Mouse (Mus musculus) kidney, embryonic 16.5 days (tissue): ENCODE data around the gene Tmed1. TPM values are rescaled to one million over a fixed set of nuclear protein-coding genes. Genes with fewer than 3 reads are reported as not detected.
"Not testable (repeated sequence)": the region's sequence is repeated elsewhere in the genome, so short reads cannot be mapped to it uniquely, and the experiment has no call there.

Experiments used
- ATAC-seq: fragments of 200-750 bp; cut with Nextera tagmentation; 2 replicates; pipeline ENCODE4 v1.8.0; 2017; ENCODE audit warnings: moderate TSS enrichment; ENCODE audit not compliant: low FRiP score, low TSS enrichment
- H3K27ac ChIP-seq: fragments of 300-500 bp; sonication (generic); 2 replicates; pipeline ENCODE4 v1.5.1; 2014; ENCODE audit warnings: low read length
- H3K27me3 ChIP-seq: fragments of 300-500 bp; sonication (generic); 2 replicates; pipeline ENCODE4 v1.6.1; 2014; ENCODE audit warnings: low read length, control low read depth, mixed read lengths; ENCODE audit not compliant: insufficient read depth
- H3K36me3 ChIP-seq: fragments of 300-500 bp; sonication (generic); 2 replicates; pipeline ENCODE4 v1.6.1; 2014; ENCODE audit warnings: low read length, control low read depth, mixed read lengths; ENCODE audit not compliant: insufficient read depth
- H3K4me1 ChIP-seq: fragments of 300-500 bp; sonication (generic); 2 replicates; pipeline ENCODE4 v1.6.1; 2014; ENCODE audit warnings: low read length, control low read depth, mixed read lengths; ENCODE audit not compliant: insufficient read depth
- H3K4me2 ChIP-seq: fragments of 300-500 bp; sonication (generic); replicated peaks from 2 replicates; pipeline ENCODE4 v1.6.1; 2014; ENCODE audit warnings: low read depth, low read length
- H3K4me3 ChIP-seq: fragments of 300-500 bp; sonication (generic); 2 replicates; pipeline ENCODE4 v1.5.1; 2014; ENCODE audit warnings: mild to moderate bottlenecking, low read length
- H3K9ac ChIP-seq: fragments of 300-500 bp; sonication (generic); replicated peaks from 2 replicates; pipeline ENCODE4 v1.6.1; 2014; ENCODE audit warnings: low read length
- H3K9me3 ChIP-seq: fragments of 300-500 bp; sonication (generic); 2 replicates; pipeline ENCODE4 v1.6.1; 2016; ENCODE audit warnings: low read length, control low read depth
- WGBS: fragments of 180-500 bp; shearing (Covaris S2); extraction: QIAGEN DNeasy Blood & Tissue Kit; methylation state at CpG from one replicate; pipeline ENCODE4 v1.1.7; 2014; 5-methylcytosine and 5-hydroxymethylcytosine counted together
- polyA plus RNA-seq: library from polyadenylated mRNA; unstranded; fragments of >200 nt; fragmentation: Nextera tagmentation; extraction: Ambion mirVana; gene quantifications from 2 replicates; pipeline ENCODE4 v1.2.1, GENCODE M21; 2015

The Tmed1 gene
- polyA plus RNA-seq, 1 experiment from 2014 or later: 151 TPM

- Histone ChIP-seq H3K4me1 (no peaks in the 10 kb centered on the region), H3K36me3 (peaks cover 9% of the 10 kb centered on the region; the same call in 1 of the 2 replicates), H3K9ac (no peak overlapping the region), H3K4me2 (no peak overlapping the region), H3K9me3 (no peaks in the 10 kb centered on the region), H3K4me3 (no peak overlapping the region), H3K27me3 (no peaks in the 10 kb centered on the region), H3K27ac (no peak overlapping the region)
- no peak for ATAC-seq
- WGBS: 93% methylated on average over 9 of the region's 9 CpGs
These were observed 19.4 kb downstream of the Tmed1 start for GRCm38 (mm10) chr9:21490696-21491095.

- not testable (repeated sequence) for H3K4me1 ChIP-seq, H3K4me3 ChIP-seq, H3K27ac ChIP-seq, ATAC-seq, H3K9me3 ChIP-seq, H3K9ac ChIP-seq, H3K4me2 ChIP-seq, H3K27me3 ChIP-seq
- peaks cover 18% of the 10 kb centered on the region; the same call in 1 of the 2 replicates for H3K36me3 ChIP-seq
- WGBS: 96% methylated on average over 1 of the region's 2 CpGs
These were observed 21.8 kb downstream of the Tmed1 start for GRCm38 (mm10) chr9:21488246-21488645.

DNA sequence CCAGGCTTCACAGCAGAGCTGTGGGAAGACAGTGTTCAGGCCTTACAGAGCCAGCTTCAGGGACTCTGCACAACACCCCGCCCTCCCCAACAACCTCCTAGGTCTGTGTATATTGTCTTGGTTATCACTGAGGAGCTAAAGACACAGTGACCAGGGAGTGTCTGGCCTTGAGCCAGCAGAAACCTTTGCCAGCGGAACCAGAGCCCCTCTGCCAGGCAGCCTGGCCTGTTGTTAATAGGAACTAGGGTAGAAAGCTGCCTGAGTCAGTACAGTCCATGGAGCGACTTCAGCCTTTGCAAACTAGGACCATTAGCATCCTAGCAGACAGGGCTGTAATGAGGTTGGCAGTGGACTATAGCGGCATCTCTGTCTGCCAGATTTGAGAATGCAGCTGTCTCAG lies 26.0 kb downstream of the Tmed1 start:
- H3K4me1 ChIP-seq: no peaks in the 10 kb centered on the region
- peaks cover 33% of the 10 kb centered on the region for H3K36me3 ChIP-seq
- H3K9me3 ChIP-seq: no peaks in the 10 kb centered on the region
- H3K27ac ChIP-seq: no peak overlapping the region
- 90% methylated on average over 4 of the region's 4 CpGs for WGBS
- H3K9ac ChIP-seq: no peak overlapping the region
- H3K4me3 ChIP-seq: no peak overlapping the region
- no peak for ATAC-seq
- no peaks in the 10 kb centered on the region for H3K27me3 ChIP-seq
- H3K4me2 ChIP-seq: no peak overlapping the region

- Histone ChIP-seq H3K4me1 (no peaks in the 10 kb centered on the region), H3K9me3 (peaks cover 5% of the 10 kb centered on the region; the same call in 1 of the 2 replicates), H3K36me3 (peaks cover 70% of the 10 kb centered on the region), H3K27me3 (no peaks in the 10 kb centered on the region), H3K27ac (no peak overlapping the region), H3K4me3 (no peak overlapping the region), H3K9ac (no peak overlapping the region), H3K4me2 (no peak overlapping the region)
- 97% methylated on average over 6 of the region's 6 CpGs for whole genome bisulfite sequencing
- ATAC-seq: no peak
These were observed 32.3 kb downstream of the Tmed1 start for GRCm38 (mm10) chr9:21477707-21478106.

DNA sequence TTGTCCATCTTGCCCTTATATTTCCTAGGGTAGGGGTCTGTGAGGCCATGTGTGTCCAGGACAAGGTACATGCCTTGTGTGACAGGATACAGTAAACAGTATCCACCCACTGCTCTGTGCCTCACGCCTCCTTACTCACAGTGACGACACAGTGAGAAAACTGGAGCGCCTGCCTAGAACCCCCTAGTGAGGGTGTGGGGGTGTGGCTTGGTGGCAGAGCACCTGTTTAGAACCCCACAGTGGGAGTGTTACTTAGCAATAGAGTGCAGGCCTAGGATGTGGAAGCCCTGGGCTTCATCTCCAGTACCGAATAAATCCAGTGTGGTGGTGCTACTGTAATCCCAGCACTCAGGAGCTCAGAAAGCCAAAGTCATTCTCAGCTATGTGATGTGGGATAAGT lies 37.1 kb downstream of the Tmed1 start:
- WGBS: 81% methylated on average over 4 of the region's 4 CpGs
- H3K4me1 ChIP-seq: no peaks in the 10 kb centered on the region
- no peak overlapping the region for H3K4me3 ChIP-seq
- no peak for ATAC-seq
- no peak overlapping the region for H3K4me2 ChIP-seq
- peaks cover 4% of the 10 kb centered on the region; the same call in 1 of the 2 replicates for H3K9me3 ChIP-seq
- no peak overlapping the region for H3K27ac ChIP-seq
- peaks cover 65% of the 10 kb centered on the region for H3K36me3 ChIP-seq
- H3K9ac ChIP-seq: no peak overlapping the region
- no peaks in the 10 kb centered on the region for H3K27me3 ChIP-seq

- H3K9me3 ChIP-seq: no peaks in the 10 kb centered on the region
- H3K27ac ChIP-seq: no peak overlapping the region
- H3K4me1 ChIP-seq: no peaks in the 10 kb centered on the region
- peaks cover 42% of the 10 kb centered on the region for H3K36me3 ChIP-seq
- 88% methylated on average over 18 of the region's 20 CpGs for WGBS
- H3K4me2 ChIP-seq: no peak overlapping the region
- H3K27me3 ChIP-seq: no peaks in the 10 kb centered on the region
- H3K9ac ChIP-seq: no peak overlapping the region
- no peak for ATAC-seq
- no peak overlapping the region for H3K4me3 ChIP-seq
These were observed 40.7 kb downstream of the Tmed1 start for GRCm38 (mm10) chr9:21469032-21470024.

- 90% methylated on average over 7 of the region's 7 CpGs for WGBS
- not testable (repeated sequence) for H3K4me3 ChIP-seq, H3K9me3 ChIP-seq, H3K27me3 ChIP-seq, H3K9ac ChIP-seq, H3K27ac ChIP-seq, ATAC-seq, H3K4me2 ChIP-seq, H3K4me1 ChIP-seq
- H3K36me3 ChIP-seq: peaks cover 23% of the 10 kb centered on the region
These were observed 45.5 kb downstream of the Tmed1 start for GRCm38 (mm10) chr9:21464565-21464928.

GRCm38 (mm10) chr9:21463766-21464564 lies 46.1 kb downstream of the Tmed1 start:
- ATAC-seq: no peak
- Histone ChIP-seq H3K9me3 (no peaks in the 10 kb centered on the region), H3K4me1 (peaks cover 9% of the 10 kb centered on the region), H3K9ac (no peak overlapping the region), H3K27me3 (no peaks in the 10 kb centered on the region), H3K4me3 (no peak overlapping the region), H3K27ac (peak overlapping the region; percentile 27; the same call in 1 of the 2 replicates), H3K36me3 (peaks cover 24% of the 10 kb centered on the region), H3K4me2 (no peak overlapping the region)
- WGBS: 80% methylated on average over 3 of the region's 3 CpGs

DNA sequence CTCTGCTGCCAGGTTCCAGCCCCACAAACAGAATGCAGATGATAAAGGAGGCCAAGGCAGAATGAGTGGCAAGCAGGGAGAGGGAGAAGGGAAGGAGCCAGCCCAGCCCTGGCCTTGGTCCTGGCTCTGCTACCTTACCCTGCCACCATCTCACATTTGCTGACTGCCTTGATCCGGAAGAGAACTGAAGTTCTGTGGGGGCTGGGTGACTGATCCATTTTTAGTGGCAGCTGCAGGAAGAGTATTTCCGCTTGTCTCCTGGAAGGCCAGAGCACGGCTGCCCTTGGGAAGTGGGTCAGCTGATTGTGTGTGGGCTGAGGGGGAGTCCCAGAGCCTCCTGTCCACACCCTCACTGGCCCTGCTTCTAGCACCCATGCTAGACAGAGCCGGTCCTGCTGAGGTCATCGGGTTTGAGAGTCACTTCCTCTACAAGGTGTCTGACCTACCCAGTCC lies 46.9 kb downstream of the Tmed1 start:
- Histone ChIP-seq H3K27me3 (no peaks in the 10 kb centered on the region), H3K4me1 (peaks cover 9% of the 10 kb centered on the region), H3K27ac (peak overlapping the region; percentile 27), H3K9me3 (no peaks in the 10 kb centered on the region), H3K4me3 (no peak overlapping the region), H3K4me2 (no peak overlapping the region), H3K9ac (0 out of 2 replicates have a peak overlapping the region, but pooled peaks have one; percentile 3), H3K36me3 (peaks cover 16% of the 10 kb centered on the region)
- ATAC-seq: peak; percentile 68
- 37% methylated on average over 5 of the region's 5 CpGs for WGBS
